Mouse (Mus musculus): Measurements from ENCODE around the gene Slc15a1.

The Slc15a1 gene

GRCm38 (mm10) chr14:121504781-121505484, at the start of gene Slc15a1:
Gene Slc15a1 (minus strand): TSS chr14:121505252.
- no peak for DNase-seq (ENCODE audit: extremely low read depth, low read depth)

GRCm38 (mm10) chr14:121553785-121554184, 48.7 kb upstream of the Slc15a1 start:
- DNase-seq (ENCODE audit: extremely low read depth, low read depth) = no peak

GRCm38 (mm10) chr14:121552586-121552985, 47.5 kb upstream of the Slc15a1 start:
- DNase-seq (ENCODE audit: extremely low read depth, low read depth) = no peak

GRCm38 (mm10) chr14:121549834-121550233, 44.8 kb upstream of the Slc15a1 start:
- DNase-seq (ENCODE audit: extremely low read depth, low read depth) = no peak

GRCm38 (mm10) chr14:121547745-121548144, 42.7 kb upstream of the Slc15a1 start:
- no peak for DNase-seq (ENCODE audit: extremely low read depth, low read depth)

GRCm38 (mm10) chr14:121546621-121547020, 41.6 kb upstream of the Slc15a1 start:
- DNase-seq (ENCODE audit: extremely low read depth, low read depth) = no peak

GRCm38 (mm10) chr14:121545551-121546331, 40.7 kb upstream of the Slc15a1 start:
- DNase-seq (ENCODE audit: extremely low read depth, low read depth) = no peak

GRCm38 (mm10) chr14:121541262-121541661, 36.2 kb upstream of the Slc15a1 start:
- no peak for DNase-seq (ENCODE audit: extremely low read depth, low read depth)

- no peak for DNase-seq (ENCODE audit: extremely low read depth, low read depth)
Observed at GRCm38 (mm10) chr14:121534501-121534900, 29.4 kb upstream of the Slc15a1 start.

- DNase-seq (ENCODE audit: extremely low read depth, low read depth) = no peak
Observed at GRCm38 (mm10) chr14:121530853-121531252, 25.8 kb upstream of the Slc15a1 start.

- DNase-seq (ENCODE audit: extremely low read depth, low read depth) = no peak
Observed at GRCm38 (mm10) chr14:121527883-121528282, 22.8 kb upstream of the Slc15a1 start.

GRCm38 (mm10) chr14:121527201-121527600, 22.1 kb upstream of the Slc15a1 start:
- DNase-seq (ENCODE audit: extremely low read depth, low read depth) = peak; percentile 10

GRCm38 (mm10) chr14:121521709-121522108, 16.7 kb upstream of the Slc15a1 start:
- peak; percentile 92 for DNase-seq (ENCODE audit: extremely low read depth, low read depth)

GRCm38 (mm10) chr14:121516881-121517280, 11.8 kb upstream of the Slc15a1 start:
- no peak for DNase-seq (ENCODE audit: extremely low read depth, low read depth)

- DNase-seq (ENCODE audit: extremely low read depth, low read depth) = no peak
Observed at GRCm38 (mm10) chr14:121508929-121509328, 3.9 kb upstream of the Slc15a1 start.

GRCm38 (mm10) chr14:121506336-121506735, 1.3 kb upstream of the Slc15a1 start:
- no peak for DNase-seq (ENCODE audit: extremely low read depth, low read depth)

GRCm38 (mm10) chr14:121505485-121505860, 421 bp upstream of the Slc15a1 start:
- no peak for DNase-seq (ENCODE audit: extremely low read depth, low read depth)

GRCm38 (mm10) chr14:121500577-121500976, 4.5 kb downstream of the Slc15a1 start:
- DNase-seq (ENCODE audit: extremely low read depth, low read depth) = no peak

GRCm38 (mm10) chr14:121499769-121500168, 5.3 kb downstream of the Slc15a1 start:
- DNase-seq (ENCODE audit: extremely low read depth, low read depth) = no peak

- DNase-seq (ENCODE audit: extremely low read depth, low read depth) = no peak
Observed at GRCm38 (mm10) chr14:121497800-121498199, 7.3 kb downstream of the Slc15a1 start.

- no peak for DNase-seq (ENCODE audit: extremely low read depth, low read depth)
Observed at GRCm38 (mm10) chr14:121495741-121496140, 9.3 kb downstream of the Slc15a1 start.

- no peak for DNase-seq (ENCODE audit: extremely low read depth, low read depth)
Observed at GRCm38 (mm10) chr14:121495120-121495519, 9.9 kb downstream of the Slc15a1 start.

GRCm38 (mm10) chr14:121494238-121494637, 10.8 kb downstream of the Slc15a1 start:
- no peak for DNase-seq (ENCODE audit: extremely low read depth, low read depth)

Data from MEL-GATA-1-ER (cell line).